Mouse (Mus musculus): ENCODE measurements around the gene Casz1.

DNA sequence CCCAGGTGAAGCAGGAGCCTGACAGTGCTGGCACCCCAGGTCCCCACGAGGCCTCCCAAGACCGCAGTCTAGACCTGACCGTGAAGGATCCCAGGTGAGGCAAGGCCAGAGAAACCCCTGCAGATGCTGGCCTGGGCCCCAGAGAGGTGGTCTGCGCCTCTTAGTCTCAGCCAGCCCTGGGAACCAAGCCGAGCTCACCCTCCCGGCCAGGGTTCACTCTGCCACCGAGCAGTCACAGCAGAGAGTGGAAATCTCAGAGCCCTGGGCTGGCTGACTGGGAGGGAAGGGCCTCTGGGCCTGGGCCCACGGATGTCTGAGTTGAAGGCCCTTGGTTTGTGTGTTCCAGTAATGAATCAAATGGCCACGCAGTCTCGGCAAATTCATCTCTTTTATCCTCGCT, 137.1 kb downstream of the Casz1 start:
- no peak for TF ChIP-seq POLR2A (IDR thresholded peaks at IDR 0.05; ENCODE audit: low read depth, low read length)
- no peak for TF ChIP-seq CTCF (conservative IDR thresholded peaks at IDR 0.05; ENCODE audit: insufficient read depth, insufficient read length, low read depth, low read length)
